Mouse (Mus musculus): ENCODE results near the gene Pnkd. TPM values are rescaled to one million over a fixed set of nuclear protein-coding genes. Genes with fewer than 3 reads are reported as not detected.

Pnkd gene
- total and polyA plus RNA-seq, 3 experiments, result 52.5 to 64.2 TPM; not detected in 1

DNA sequence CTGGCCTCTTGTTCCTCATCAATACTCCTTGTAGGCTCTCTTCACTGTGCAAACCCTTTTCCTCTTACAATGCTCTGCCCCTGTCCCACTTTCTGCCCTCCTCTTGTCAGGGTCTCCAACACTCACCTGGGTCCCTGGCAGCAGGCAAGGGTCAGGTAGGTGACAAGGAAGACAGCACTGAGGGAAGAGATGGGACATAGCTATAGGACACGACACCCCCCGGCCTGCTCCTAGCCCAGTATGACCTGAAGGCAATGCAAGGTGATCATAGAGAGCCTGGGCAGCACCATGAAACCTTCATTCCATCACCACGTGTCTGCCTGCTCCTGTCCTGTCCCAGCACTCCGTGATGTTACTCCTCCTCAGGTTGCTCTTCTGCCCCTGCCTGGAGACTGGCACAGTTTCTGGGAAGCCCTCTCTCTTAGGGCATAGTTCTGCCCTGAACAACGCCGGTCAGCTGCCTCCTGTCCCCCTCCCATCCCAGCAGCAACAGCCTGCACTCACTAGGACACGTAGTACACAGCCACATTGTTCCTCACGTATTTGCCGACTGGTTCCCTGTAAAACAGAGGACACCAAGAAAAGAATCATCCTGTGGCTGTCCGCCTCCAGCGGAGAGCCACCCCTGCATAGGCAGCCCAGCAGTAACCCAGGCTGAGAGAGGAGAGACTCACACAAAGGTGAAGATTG lies 7.7 kb downstream of the Pnkd start:
- Histone ChIP-seq H3K9me3 (replicated peaks; ENCODE audit: insufficient read depth, low read length) (no peaks in the 10 kb centered on the region), H3K27ac (ENCODE audit: control insufficient read depth, low read depth, low read length) (no peak overlapping the region), H3K79me2 (ENCODE audit: control insufficient read depth, insufficient read depth, low read length, poor library complexity) (no peaks in the 10 kb centered on the region; the same call in 1 of the 2 replicates), H3K4me1 (ENCODE audit: control insufficient read depth in 1 of 2, insufficient read depth in 2 of 2, low read length in 2 of 2) (peaks cover 12 to 22% of the 10 kb centered on the region in 2 experiments), H3K36me3 (ENCODE audit: control insufficient read depth in 1 of 2, insufficient read depth in 2 of 2, low read length in 2 of 2) (peaks cover 0 to 12% of the 10 kb centered on the region in 2 experiments), H3K4me3 (ENCODE audit: control insufficient read depth in 1 of 2, insufficient read depth in 1 of 2, low read depth in 2 of 2, low read length in 2 of 2) (no peak overlapping the region), H3K9ac (ENCODE audit: control insufficient read depth, low read depth, low read length, poor library complexity, severe bottlenecking) (no peak overlapping the region), H3K27me3 (ENCODE audit: control insufficient read depth in 1 of 2, insufficient read depth in 2 of 2, low read length in 2 of 2) (no peaks in the 10 kb centered on the region)
- no peak for DNase-seq (ENCODE audit: low read depth, low spot score)
- TF ChIP-seq ZC3H11A (IDR thresholded peaks at IDR 0.05; ENCODE audit: low read depth, low read length) (no peak), MEF2A (IDR thresholded peaks at IDR 0.05; ENCODE audit: extremely low read depth, insufficient replicate concordance, low read depth, low read length, poor library complexity, severe bottlenecking) (no peak), POLR2AphosphoS2 (IDR thresholded peaks at IDR 0.05; ENCODE audit: low read length) (no peak), TBP (IDR thresholded peaks at IDR 0.05; ENCODE audit: low read depth, low read length) (no peak), HCFC1 (IDR thresholded peaks at IDR 0.05; ENCODE audit: low read depth, low read length) (no peak), TAL1 (IDR thresholded peaks at IDR 0.05; ENCODE audit: low read length) (no peak), GATA1 (IDR thresholded peaks at IDR 0.05; ENCODE audit: low read depth, low read length) (no peak), POLR2A (IDR thresholded peaks at IDR 0.05; ENCODE audit: control insufficient read depth in 1 of 2, insufficient read depth in 1 of 2, low read depth in 1 of 2, low read length in 2 of 2, poor library complexity in 1 of 2) (no peak), POLR2AphosphoS5 (IDR thresholded peaks at IDR 0.05; ENCODE audit: borderline replicate concordance, low read depth, low read length) (no peak), CHD1 (IDR thresholded peaks at IDR 0.05; ENCODE audit: low read depth, low read length) (no peak), ZKSCAN1 (IDR thresholded peaks at IDR 0.05; ENCODE audit: low read depth, low read length) (no peak), ELF1 (IDR thresholded peaks at IDR 0.05; ENCODE audit: low read depth, low read length) (no peak), SIN3A (IDR thresholded peaks at IDR 0.05; ENCODE audit: low read length) (no peak), BHLHE40 (IDR thresholded peaks at IDR 0.05; ENCODE audit: borderline replicate concordance, low read depth, low read length) (no peak)

DNA sequence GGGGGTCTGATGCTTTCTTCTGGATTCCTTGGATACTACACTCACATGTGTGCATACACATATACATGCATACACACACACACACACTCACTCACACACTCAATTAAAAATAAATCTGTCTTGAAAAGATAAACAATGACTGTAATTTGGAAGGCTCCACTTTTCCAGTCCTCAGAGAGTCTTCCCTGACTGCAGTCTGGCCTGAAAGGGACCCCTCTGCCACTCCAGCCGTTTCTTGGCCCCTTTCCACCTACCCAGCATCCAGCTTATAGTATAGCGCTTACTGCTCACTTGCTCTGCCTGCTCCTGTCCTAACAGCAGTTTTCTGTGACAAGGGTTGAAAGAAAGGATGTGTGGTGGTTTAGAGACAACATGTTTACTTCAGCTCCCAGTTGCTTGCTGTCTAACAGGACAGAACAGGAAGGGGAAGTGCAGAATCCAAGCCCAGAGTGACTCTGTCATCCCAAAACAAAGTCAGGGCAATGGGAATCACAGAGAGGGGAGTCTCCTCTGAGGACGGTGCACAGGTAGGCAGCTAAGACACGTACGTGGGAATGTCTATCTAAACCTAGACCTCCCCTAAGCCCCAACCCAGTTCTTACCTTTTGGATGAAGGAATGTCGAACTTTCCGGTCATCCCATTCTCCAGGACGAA lies 8.7 kb downstream of the Pnkd start:
- Histone ChIP-seq H3K4me3 (ENCODE audit: control insufficient read depth in 1 of 2, insufficient read depth in 1 of 2, low read depth in 2 of 2, low read length in 2 of 2) (no peak overlapping the region), H3K4me1 (ENCODE audit: control insufficient read depth in 1 of 2, insufficient read depth in 2 of 2, low read length in 2 of 2) (peaks cover 12 to 22% of the 10 kb centered on the region in 2 experiments), H3K79me2 (ENCODE audit: control insufficient read depth, insufficient read depth, low read length, poor library complexity) (peaks cover 2% of the 10 kb centered on the region), H3K9ac (ENCODE audit: control insufficient read depth, low read depth, low read length, poor library complexity, severe bottlenecking) (no peak overlapping the region), H3K27ac (ENCODE audit: control insufficient read depth, low read depth, low read length) (no peak overlapping the region), H3K36me3 (ENCODE audit: control insufficient read depth in 1 of 2, insufficient read depth in 2 of 2, low read length in 2 of 2) (peaks cover 0 to 10% of the 10 kb centered on the region in 2 experiments), H3K27me3 (ENCODE audit: control insufficient read depth in 1 of 2, insufficient read depth in 2 of 2, low read length in 2 of 2) (no peaks in the 10 kb centered on the region), H3K9me3 (replicated peaks; ENCODE audit: insufficient read depth, low read length) (no peaks in the 10 kb centered on the region)
- no peak for DNase-seq (ENCODE audit: low read depth, low spot score)
- TF ChIP-seq MYC (IDR thresholded peaks at IDR 0.05; ENCODE audit: low read depth, low read length), result no peak
- TF ChIP-seq ZMIZ1 (IDR thresholded peaks at IDR 0.05; ENCODE audit: low read depth, low read length), result no peak
- TF ChIP-seq ZNF384 (IDR thresholded peaks at IDR 0.05; ENCODE audit: low read depth, low read length), result no peak
- no peak for TF ChIP-seq CHD1 (IDR thresholded peaks at IDR 0.05; ENCODE audit: low read depth, low read length)
- TF ChIP-seq ELF1 (IDR thresholded peaks at IDR 0.05; ENCODE audit: low read depth, low read length), result no peak
- TF ChIP-seq NELFE (IDR thresholded peaks at IDR 0.05; ENCODE audit: low read depth, low read length), result no peak

Data from MEL (cell line).